Mouse (Mus musculus) forebrain, postnatal 0 days (tissue): ENCODE data around the gene Uhrf1. TPM values are rescaled to one million over a fixed set of nuclear protein-coding genes. Genes with fewer than 3 reads are reported as not detected.

ENCODE experiments used
- ATAC-seq: fragments of 200-750 bp; cut with Nextera tagmentation; 2 replicates; pipeline ENCODE4 v1.8.0; 2017; ENCODE audit warnings: mild to moderate bottlenecking, moderate library complexity
- DNase-seq: peaks from one replicate; pipeline ENCODE4 v3.0.0-alpha.2; 2015
- H3K27ac ChIP-seq: fragments of 300-500 bp; sonication (generic); 2 replicates; pipeline ENCODE4 v1.5.1; 2014; ENCODE audit warnings: low read depth, mild to moderate bottlenecking, antibody characterized with exemption, low read length, moderate library complexity, mixed read lengths
- H3K27me3 ChIP-seq: fragments of 300-500 bp; sonication (generic); 2 replicates; pipeline ENCODE4 v1.6.1; 2014; ENCODE audit warnings: mild to moderate bottlenecking, low read length, mixed read lengths; ENCODE audit not compliant: insufficient read depth
- H3K36me3 ChIP-seq: fragments of 300-500 bp; sonication (generic); 2 replicates; pipeline ENCODE4 v1.6.1; 2014; ENCODE audit warnings: mild to moderate bottlenecking, moderate library complexity; ENCODE audit not compliant: insufficient read depth
- H3K4me1 ChIP-seq: fragments of 300-500 bp; sonication (generic); 2 replicates; pipeline ENCODE4 v1.6.1; 2014; ENCODE audit warnings: antibody characterized with exemption; ENCODE audit not compliant: insufficient read depth
- H3K4me2 ChIP-seq: fragments of 300-500 bp; sonication (generic); 2 replicates; pipeline ENCODE4 v1.6.1; 2014; ENCODE audit warnings: low read depth, mild to moderate bottlenecking, moderate library complexity
- H3K4me3 ChIP-seq: fragments of 300-500 bp; sonication (generic); 2 replicates; pipeline ENCODE4 v1.5.1; 2014; ENCODE audit warnings: low read depth, low read length, mixed read lengths
- H3K9ac ChIP-seq: fragments of 300-500 bp; sonication (generic); 2 replicates; pipeline ENCODE4 v1.6.1; 2014; ENCODE audit warnings: mild to moderate bottlenecking
- H3K9me3 ChIP-seq: fragments of 300-500 bp; sonication (generic); 2 replicates; pipeline ENCODE4 v1.6.1; 2016; ENCODE audit warnings: low read length
- CTCF ChIP-seq: sonication (generic); IDR thresholded peaks from 2 replicates; pipeline ENCODE4 v1.5.1; 2016; ENCODE audit warnings: antibody characterized with exemption, control low read depth, low read depth
- WGBS: fragments of 180-500 bp; shearing (Covaris S2); extraction: QIAGEN DNeasy Blood & Tissue Kit; methylation state at CpG from one replicate; pipeline ENCODE4 v1.1.7; 2014; 5-methylcytosine and 5-hydroxymethylcytosine counted together
- polyA plus RNA-seq: library from polyadenylated mRNA; unstranded; fragments of >200 nt; fragmentation: Nextera tagmentation; extraction: Ambion mirVana; gene quantifications from 2 replicates; pipeline ENCODE4 v1.2.1, GENCODE M21; 2015
- total RNA-seq: library from RNA; depleted of rRNA; stranded (reverse); fragments of >200 nt; gene quantifications from 2 replicates; pipeline ENCODE4 v1.2.3, GENCODE M21; 2014

Gene Uhrf1
- total and polyA plus RNA-seq, 2 experiments from 2014 or later, result 9.9 to 11.6 TPM

DNA sequence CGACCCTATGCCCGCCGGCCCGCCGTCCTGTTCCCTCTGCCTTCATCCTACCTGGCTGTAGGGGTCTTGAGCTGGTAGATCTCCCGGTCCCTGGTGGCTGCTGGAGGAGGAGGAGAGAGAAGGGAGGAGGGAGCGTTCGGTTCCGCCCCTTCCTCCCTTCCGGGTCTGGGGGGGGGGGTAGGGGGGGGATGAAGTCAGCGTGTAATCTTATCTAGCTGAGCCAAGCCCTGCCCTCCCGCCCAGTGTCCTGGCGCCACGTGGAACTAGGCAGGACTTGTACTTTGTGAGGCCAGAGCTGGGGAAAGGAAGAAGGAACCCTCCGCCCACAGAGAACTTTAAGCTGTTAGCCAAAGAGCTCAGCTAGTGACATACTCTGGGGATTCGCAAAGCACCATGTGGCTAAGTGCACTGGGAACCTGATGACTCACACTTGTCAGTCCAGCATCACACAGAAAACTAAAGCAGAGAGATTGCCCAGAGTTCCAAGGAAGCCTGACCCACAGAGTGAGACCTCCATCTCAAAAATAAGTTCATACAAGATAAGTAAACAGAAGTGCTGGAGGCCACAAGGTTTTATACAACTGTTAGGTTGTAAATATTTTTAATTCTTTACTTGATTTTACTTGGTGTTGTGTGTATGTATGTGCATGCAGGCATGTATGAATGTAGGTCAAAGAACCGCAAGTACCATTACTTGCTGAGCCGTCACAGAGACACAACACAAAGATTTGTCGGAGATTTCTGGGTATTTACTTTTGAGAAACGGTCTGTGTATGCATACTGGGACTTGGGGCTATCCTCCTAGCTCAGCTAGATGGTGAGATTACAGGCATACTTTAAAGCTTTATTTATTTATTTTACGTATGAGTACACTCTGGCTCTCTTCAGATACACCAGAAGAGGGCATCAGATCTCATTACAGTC, 26.2 kb upstream of the Uhrf1 start, which contains the start of gene Ticam1:
Gene Ticam1 (minus strand): TSS at position 144 of the 924 bp plus-strand sequence.
- H3K4me2 ChIP-seq, result peak within 1 kb of the TSS; percentile 74
- ATAC-seq, result peak; percentile 79
- no peaks in the 10 kb centered on the region for H3K36me3 ChIP-seq
- H3K27ac ChIP-seq, result peak within 1 kb of the TSS; percentile 29; the same call in 1 of the 2 replicates
- H3K9me3 ChIP-seq, result no peaks in the 10 kb centered on the region
- H3K27me3 ChIP-seq, result no peaks in the 10 kb centered on the region
- peak within 1 kb of the TSS; percentile 48 for H3K9ac ChIP-seq
- peaks cover 5% of the 10 kb centered on the region; the same call in 1 of the 2 replicates for H3K4me1 ChIP-seq
- H3K4me3 ChIP-seq, result peak within 1 kb of the TSS; percentile 46
- TF ChIP-seq CTCF, result peak; percentile 49
- 5% methylated on average over 20 of the region's 21 CpGs for WGBS
- DNase-seq, result peak; percentile 69

DNA sequence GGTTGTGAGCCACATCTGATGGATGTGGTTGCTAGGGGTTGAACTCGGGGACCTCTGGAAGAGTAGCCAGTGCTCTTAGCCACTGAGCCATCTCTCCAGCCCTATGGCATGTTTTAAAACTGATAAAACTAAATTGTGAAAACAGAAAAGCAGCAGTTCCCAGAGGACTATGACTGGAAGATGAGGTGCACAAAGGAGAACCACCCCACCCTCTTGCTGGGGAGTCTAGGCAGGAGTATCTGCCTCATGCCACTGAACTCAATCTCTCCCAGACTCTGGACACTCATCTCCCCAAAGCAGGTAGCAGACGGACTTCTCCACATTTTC, 25.6 kb upstream of the Uhrf1 start:
- H3K4me3 ChIP-seq, result no peak overlapping the region
- H3K27me3 ChIP-seq, result no peaks in the 10 kb centered on the region
- TF ChIP-seq CTCF, result no peak
- H3K9me3 ChIP-seq, result no peaks in the 10 kb centered on the region
- H3K27ac ChIP-seq, result no peak overlapping the region
- DNase-seq (no peak), ATAC-seq (no peak)
- H3K36me3 ChIP-seq, result no peaks in the 10 kb centered on the region
- no peak overlapping the region for H3K9ac ChIP-seq
- H3K4me2 ChIP-seq, result no peak overlapping the region
- 45% methylated on average over 2 of the region's 2 CpGs for WGBS
- peaks cover 5% of the 10 kb centered on the region; the same call in 1 of the 2 replicates for H3K4me1 ChIP-seq

DNA sequence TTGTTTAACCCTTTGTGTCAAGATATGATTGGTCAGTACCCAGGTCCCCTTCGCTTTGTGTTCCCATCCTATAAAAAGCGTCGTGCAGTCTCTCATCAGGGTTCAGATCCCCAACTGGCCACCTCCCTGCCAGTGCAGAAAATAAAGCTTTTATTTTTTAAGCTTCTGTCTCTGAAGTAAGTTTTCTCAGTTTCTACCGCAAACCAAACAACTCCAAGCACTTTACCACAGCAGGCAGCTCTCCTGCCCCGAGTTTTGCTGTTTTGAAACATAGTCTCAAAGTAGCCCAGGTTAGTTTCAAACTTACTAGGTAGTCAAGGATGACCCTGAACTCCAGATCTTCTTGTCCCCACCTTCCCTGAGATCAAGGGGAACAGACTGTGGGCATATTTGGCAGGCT, 24.8 kb upstream of the Uhrf1 start:
- no peak for ATAC-seq
- H3K4me2 ChIP-seq, result no peak overlapping the region
- H3K27ac ChIP-seq, result no peak overlapping the region
- TF ChIP-seq CTCF, result no peak
- H3K9me3 ChIP-seq, result no peaks in the 10 kb centered on the region
- no peaks in the 10 kb centered on the region for H3K36me3 ChIP-seq
- H3K4me3 ChIP-seq, result no peak overlapping the region
- peaks cover 5% of the 10 kb centered on the region; the same call in 1 of the 2 replicates for H3K4me1 ChIP-seq
- no peak overlapping the region for H3K9ac ChIP-seq
- H3K27me3 ChIP-seq, result no peaks in the 10 kb centered on the region
- DNase-seq, result no peak
- WGBS, result 93% methylated on average over 5 of the region's 5 CpGs

DNA sequence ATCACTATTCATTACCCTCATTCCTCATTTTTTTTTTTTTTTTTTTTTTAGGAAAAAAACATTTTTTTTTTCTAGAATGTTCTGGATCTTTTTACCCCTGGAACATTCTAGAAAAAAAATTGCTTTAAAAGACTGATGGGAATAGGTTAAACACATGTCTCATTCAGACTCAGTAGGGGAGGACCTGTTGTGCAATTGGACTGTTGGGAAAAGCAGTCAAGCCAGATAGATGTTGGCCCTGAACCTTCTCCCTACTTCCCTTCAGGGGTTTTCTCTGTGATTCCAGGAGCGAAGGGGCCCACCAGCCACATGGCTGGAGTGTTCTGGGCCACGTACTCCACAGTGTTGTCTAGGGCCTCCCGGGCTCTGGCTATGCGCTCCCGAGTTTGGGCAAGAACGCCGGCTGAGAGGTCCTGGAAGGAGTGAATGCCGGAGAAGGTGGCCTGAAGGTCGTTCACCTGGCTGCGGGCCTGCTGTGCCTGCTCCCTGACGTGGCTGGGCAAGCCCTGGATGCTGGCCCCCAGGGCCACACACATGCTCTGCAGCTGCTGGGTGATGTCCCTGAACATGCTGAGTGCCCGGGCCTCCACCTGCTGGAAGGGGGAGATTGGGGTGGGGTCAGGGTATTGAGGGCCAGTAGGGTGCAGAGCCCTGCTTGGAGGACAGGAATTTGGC, 23.5 kb upstream of the Uhrf1 start:
- Histone ChIP-seq H3K27me3 (no peaks in the 10 kb centered on the region), H3K9ac (no peak overlapping the region), H3K9me3 (no peaks in the 10 kb centered on the region), H3K27ac (no peak overlapping the region), H3K4me1 (peaks cover 5% of the 10 kb centered on the region; the same call in 1 of the 2 replicates), H3K4me3 (no peak overlapping the region), H3K36me3 (no peaks in the 10 kb centered on the region), H3K4me2 (no peak overlapping the region)
- TF ChIP-seq CTCF, result no peak
- no peak for DNase-seq
- ATAC-seq, result no peak
- 88% methylated on average over 12 of the region's 12 CpGs for WGBS

DNA sequence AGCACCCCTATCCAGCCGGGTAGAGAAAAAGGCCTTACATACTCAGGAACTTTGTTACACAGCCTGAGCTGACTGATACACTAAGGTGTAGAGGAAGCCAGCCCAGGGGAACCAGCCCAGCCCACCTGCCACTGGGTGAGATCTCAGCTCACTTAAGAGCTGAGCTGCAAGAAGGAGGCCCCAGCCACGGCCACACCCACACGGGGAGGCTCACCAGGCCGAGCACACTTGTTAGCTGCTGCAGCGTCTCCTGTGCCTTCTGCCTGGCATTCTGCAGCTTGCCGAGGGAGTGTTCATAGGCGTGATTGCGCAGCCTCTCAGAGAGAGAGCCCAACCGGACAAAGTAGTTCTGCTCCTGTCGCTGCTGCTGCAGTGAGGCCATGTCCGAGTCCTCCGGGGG, 21.9 kb upstream of the Uhrf1 start:
- H3K4me2 ChIP-seq, result no peak overlapping the region
- no peaks in the 10 kb centered on the region for H3K27me3 ChIP-seq
- H3K4me3 ChIP-seq, result no peak overlapping the region
- peaks cover 2% of the 10 kb centered on the region; the same call in 1 of the 2 replicates for H3K4me1 ChIP-seq
- TF ChIP-seq CTCF, result no peak
- no peak for ATAC-seq
- H3K9ac ChIP-seq, result no peak overlapping the region
- H3K36me3 ChIP-seq, result no peaks in the 10 kb centered on the region
- WGBS, result 93% methylated on average over 12 of the region's 12 CpGs
- H3K27ac ChIP-seq, result no peak overlapping the region
- DNase-seq, result no peak
- no peaks in the 10 kb centered on the region for H3K9me3 ChIP-seq

DNA sequence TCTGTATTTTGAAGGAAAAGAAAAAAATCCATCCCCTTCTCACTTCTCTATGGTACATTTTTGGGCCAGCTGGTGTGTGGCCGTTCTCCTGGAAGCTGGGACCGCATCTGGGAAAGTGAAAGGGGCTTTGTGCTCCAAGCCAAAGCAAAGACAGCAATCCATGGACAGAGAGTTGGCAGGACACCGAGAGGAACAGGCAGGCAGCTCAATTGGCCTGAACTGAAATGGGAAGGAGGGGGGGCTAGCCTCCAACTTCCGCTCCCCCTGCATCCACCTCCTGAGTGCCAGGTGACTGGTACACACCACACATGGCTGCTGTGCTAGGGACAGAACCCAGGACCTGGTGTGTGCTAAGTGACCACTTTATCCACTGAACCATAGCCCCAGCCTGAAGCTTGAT, 20.3 kb upstream of the Uhrf1 start:
- no peak overlapping the region for H3K4me3 ChIP-seq
- H3K4me1 ChIP-seq, result no peaks in the 10 kb centered on the region
- ATAC-seq (peak; percentile 36; the same call in 1 of the 2 replicates), DNase-seq (peak; percentile 24)
- H3K36me3 ChIP-seq, result no peaks in the 10 kb centered on the region
- no peak overlapping the region for H3K27ac ChIP-seq
- H3K9ac ChIP-seq, result no peak overlapping the region
- H3K9me3 ChIP-seq, result no peaks in the 10 kb centered on the region
- no peak overlapping the region for H3K4me2 ChIP-seq
- no peak for TF ChIP-seq CTCF
- H3K27me3 ChIP-seq, result no peaks in the 10 kb centered on the region
- 60% methylated on average over 4 of the region's 4 CpGs for WGBS

DNA sequence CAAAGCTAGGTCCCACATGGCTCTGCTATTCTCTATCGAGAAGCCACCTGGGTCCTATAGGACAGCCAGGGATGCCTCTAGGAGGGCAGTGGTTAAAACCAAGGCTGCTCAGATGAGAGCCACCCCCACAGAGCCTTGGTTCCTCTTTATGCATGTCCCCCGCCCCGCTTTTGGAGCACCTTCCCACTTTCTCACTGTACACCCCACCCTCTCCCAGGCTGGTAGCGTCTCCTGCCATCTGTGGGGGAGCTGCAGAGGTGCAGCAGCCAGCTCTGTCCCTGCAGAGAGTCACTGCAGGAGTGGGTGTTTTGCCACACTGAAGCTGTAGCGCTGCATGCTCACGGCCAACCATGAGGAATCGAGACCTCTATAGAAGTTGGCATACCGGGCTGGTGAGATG, 19.8 kb upstream of the Uhrf1 start:
- Histone ChIP-seq H3K36me3 (no peaks in the 10 kb centered on the region), H3K27ac (no peak overlapping the region), H3K4me2 (no peak overlapping the region), H3K4me3 (no peak overlapping the region), H3K9me3 (no peaks in the 10 kb centered on the region), H3K9ac (no peak overlapping the region), H3K4me1 (no peaks in the 10 kb centered on the region), H3K27me3 (no peaks in the 10 kb centered on the region)
- DNase-seq (no peak), ATAC-seq (no peak)
- TF ChIP-seq CTCF, result no peak
- WGBS, result 92% methylated on average over 8 of the region's 8 CpGs
